Mouse (Mus musculus) MEL (cell line): ENCODE measurements at regions not wholly inside any gene's neighbourhood (a gene's known extent, or its start where the extent isn't known, plus 50 kb on each side); places are given as distances from the start of the nearest gene placed in this dataset.

Experiments used
- DNase-seq: peaks from one replicate; pipeline ENCODE4 v3.0.0; 2011; ENCODE audit warnings: low read depth, low spot score
- H3K27ac ChIP-seq: 2 replicates; pipeline ENCODE4 v1.5.1; 2012; ENCODE audit warnings: low read depth, mild to moderate bottlenecking, control low read depth, low read length, moderate library complexity; ENCODE audit not compliant: control insufficient read depth
- H3K27me3 ChIP-seq, 2 experiments: fragments of 150-350 bp in 1 of 2; sonication (generic) in 1 of 2; 2 replicates each; pipeline ENCODE4 v1.6.1; 2012; ENCODE audit warnings: low read length in 2 of 2, mild to moderate bottlenecking in 2 of 2, improper control_type of control experiment in 1 of 2, moderate library complexity in 1 of 2; ENCODE audit not compliant: insufficient read depth in 2 of 2, control insufficient read depth in 1 of 2
- H3K36me3 ChIP-seq, 2 experiments: 2 replicates each; pipeline ENCODE4 v1.6.1; 2012 to 2014; ENCODE audit warnings: low read length in 2 of 2, improper control_type of control experiment in 1 of 2, inconsistent platforms in 1 of 2, mild to moderate bottlenecking in 1 of 2; ENCODE audit not compliant: insufficient read depth in 2 of 2, control insufficient read depth in 1 of 2
- H3K4me1 ChIP-seq, 2 experiments: fragments of 150-350 bp in 1 of 2; sonication (generic) in 1 of 2; 2 replicates each; pipeline ENCODE4 v1.6.1; 2012; ENCODE audit warnings: low read length in 2 of 2, improper control_type of control experiment in 1 of 2, mild to moderate bottlenecking in 1 of 2; ENCODE audit not compliant: insufficient read depth in 2 of 2, control insufficient read depth in 1 of 2
- H3K4me3 ChIP-seq, 2 experiments: fragments of 150-350 bp in 1 of 2; sonication (generic) in 1 of 2; 2 replicates each; pipeline ENCODE4 v1.5.1; 2012; ENCODE audit warnings: low read depth in 2 of 2, low read length in 2 of 2, mild to moderate bottlenecking in 2 of 2, moderate library complexity in 2 of 2, control low read depth in 1 of 2, improper control_type of control experiment in 1 of 2; ENCODE audit not compliant: control insufficient read depth in 1 of 2, insufficient read depth in 1 of 2
- H3K79me2 ChIP-seq: 2 replicates; pipeline ENCODE4 v1.6.1; 2012; ENCODE audit warnings: mild to moderate bottlenecking, low read length, moderate library complexity; ENCODE audit not compliant: control insufficient read depth, poor library complexity, insufficient read depth
- H3K9ac ChIP-seq: 2 replicates; pipeline ENCODE4 v1.6.1; 2012; ENCODE audit warnings: low read depth, mild to moderate bottlenecking, control low read depth, low read length, moderate library complexity; ENCODE audit not compliant: control insufficient read depth, poor library complexity, severe bottlenecking
- H3K9me3 ChIP-seq: fragments of 150-350 bp; sonication (generic); replicated peaks from 2 replicates; pipeline ENCODE4 v1.6.1; 2012; ENCODE audit warnings: mild to moderate bottlenecking, low read length, improper control_type of control experiment, moderate library complexity; ENCODE audit not compliant: insufficient read depth
- BHLHE40 ChIP-seq: IDR thresholded peaks from 2 replicates; pipeline ENCODE4 v1.6.1; 2012; ENCODE audit warnings: low read depth, mild to moderate bottlenecking, inconsistent platforms, low read length, improper control_type of control experiment, borderline replicate concordance
- CHD2 ChIP-seq: IDR thresholded peaks from 2 replicates; pipeline ENCODE4 v1.6.1; 2011; ENCODE audit warnings: low read length, improper control_type of control experiment
- ELF1 ChIP-seq: IDR thresholded peaks from 2 replicates; pipeline ENCODE4 v1.6.1; 2014; ENCODE audit warnings: low read depth, mild to moderate bottlenecking, inconsistent platforms, low read length, improper control_type of control experiment, moderate library complexity
- GATA1 ChIP-seq: IDR thresholded peaks from 2 replicates; pipeline ENCODE4 v1.6.1; 2011; ENCODE audit warnings: low read depth, low read length, improper control_type of control experiment
- HCFC1 ChIP-seq: IDR thresholded peaks from 2 replicates; pipeline ENCODE4 v1.6.1; 2012; ENCODE audit warnings: low read depth, mild to moderate bottlenecking, inconsistent platforms, low read length, improper control_type of control experiment, moderate library complexity
- JUND ChIP-seq: IDR thresholded peaks from 2 replicates; pipeline ENCODE4 v1.6.1; 2011; ENCODE audit warnings: low read depth, mild to moderate bottlenecking, improper control_type of control experiment, low read length
- MAX ChIP-seq: IDR thresholded peaks from 2 replicates; pipeline ENCODE4 v1.6.1; 2011; ENCODE audit warnings: low read length, improper control_type of control experiment
- MYC ChIP-seq: IDR thresholded peaks from 2 replicates; pipeline ENCODE4 v1.6.1; 2011; ENCODE audit warnings: low read depth, mild to moderate bottlenecking, low read length, improper control_type of control experiment, moderate library complexity
- NRF1 ChIP-seq: IDR thresholded peaks from 2 replicates; pipeline ENCODE4 v1.6.1; 2014; ENCODE audit warnings: low read depth, mild to moderate bottlenecking, inconsistent platforms, low read length, improper control_type of control experiment, moderate library complexity; ENCODE audit not compliant: poor library complexity, insufficient read depth, severe bottlenecking
- RAD21 ChIP-seq: IDR thresholded peaks from 2 replicates; pipeline ENCODE4 v1.6.1; 2011; ENCODE audit warnings: mild to moderate bottlenecking, low read depth, low read length, improper control_type of control experiment
- RCOR1 ChIP-seq: IDR thresholded peaks from 2 replicates; pipeline ENCODE4 v1.6.1; 2012; ENCODE audit warnings: low read depth, mild to moderate bottlenecking, inconsistent platforms, low read length, improper control_type of control experiment
- SMC3 ChIP-seq: IDR thresholded peaks from 2 replicates; pipeline ENCODE4 v1.6.1; 2011; ENCODE audit warnings: low read depth, low read length, improper control_type of control experiment
- TBP ChIP-seq: IDR thresholded peaks from 2 replicates; pipeline ENCODE4 v1.8.0; 2011; ENCODE audit warnings: low read depth, low read length, improper control_type of control experiment
- ZKSCAN1 ChIP-seq: IDR thresholded peaks from 2 replicates; pipeline ENCODE4 v1.6.1; 2012; ENCODE audit warnings: low read depth, mild to moderate bottlenecking, inconsistent platforms, low read length, improper control_type of control experiment, moderate library complexity
- ZMIZ1 ChIP-seq: IDR thresholded peaks from 2 replicates; pipeline ENCODE4 v1.6.1; 2012; ENCODE audit warnings: low read depth, mild to moderate bottlenecking, inconsistent platforms, low read length, improper control_type of control experiment, moderate library complexity
- ZNF384 ChIP-seq: IDR thresholded peaks from 2 replicates; pipeline ENCODE4 v1.6.1; 2012; ENCODE audit warnings: low read depth, mild to moderate bottlenecking, inconsistent platforms, low read length, improper control_type of control experiment

- H3K9ac ChIP-seq = no peak overlapping the region
Measured at GRCm38 (mm10) chr9:115487175-115487760, 177.0 kb upstream of the Stt3b start.

GRCm38 (mm10) chr9:115488913-115489809 lies 178.9 kb upstream of the Stt3b start:
- H3K27me3 ChIP-seq = no peaks in the 10 kb centered on the region
- no peaks in the 10 kb centered on the region for H3K4me1 ChIP-seq
- no peak overlapping the region for H3K9ac ChIP-seq
- TF ChIP-seq GATA1 (no peak), RCOR1 (no peak), BHLHE40 (no peak), NRF1 (no peak), MYC (no peak), JUND (no peak)
- DNase-seq = no peak
- no peaks in the 10 kb centered on the region for H3K36me3 ChIP-seq
- H3K9me3 ChIP-seq = no peaks in the 10 kb centered on the region
- H3K79me2 ChIP-seq = no peaks in the 10 kb centered on the region
- H3K27ac ChIP-seq = no peak overlapping the region
- no peak overlapping the region for H3K4me3 ChIP-seq

More at GRCm38 (mm10) chr9:115487175-115487760, 177.0 kb upstream of the Stt3b start:
- H3K4me3 ChIP-seq = no peak overlapping the region
- H3K9me3 ChIP-seq = no peaks in the 10 kb centered on the region
- H3K36me3 ChIP-seq = no peaks in the 10 kb centered on the region
- no peaks in the 10 kb centered on the region for H3K27me3 ChIP-seq
- no peak for TF ChIP-seq ZKSCAN1
- TF ChIP-seq HCFC1 = no peak
- TF ChIP-seq ZMIZ1 = no peak
- no peak for TF ChIP-seq RCOR1
- TF ChIP-seq MAX = no peak
- TF ChIP-seq RAD21 = no peak
- no peak for TF ChIP-seq SMC3
- no peak for TF ChIP-seq TBP
- no peak for TF ChIP-seq ZNF384
- no peak for TF ChIP-seq CHD2
- TF ChIP-seq ELF1 = no peak
- no peak for DNase-seq
- no peaks in the 10 kb centered on the region for H3K4me1 ChIP-seq
- no peaks in the 10 kb centered on the region for H3K79me2 ChIP-seq
- no peak overlapping the region for H3K27ac ChIP-seq
